Mouse (Mus musculus) neural tube, embryonic 13.5 days (tissue): ENCODE measurements around the gene Mrpl21. TPM values are rescaled to one million over a fixed set of nuclear protein-coding genes. Genes with fewer than 3 reads are reported as not detected.

Experiments
- ATAC-seq: fragments of 200-750 bp; cut with Nextera tagmentation; 2 replicates; pipeline ENCODE4 v1.8.0; 2017; ENCODE audit warnings: low read depth, mild to moderate bottlenecking, moderate TSS enrichment, moderate library complexity
- H3K27ac ChIP-seq: fragments of 300-500 bp; sonication (generic); replicated peaks from 2 replicates; pipeline ENCODE4 v1.5.1; 2015; ENCODE audit warnings: moderate library complexity, mild to moderate bottlenecking, inconsistent platforms
- H3K27me3 ChIP-seq: fragments of 300-500 bp; sonication (generic); 2 replicates; pipeline ENCODE4 v1.6.1; 2015; ENCODE audit warnings: mild to moderate bottlenecking, inconsistent platforms
- H3K36me3 ChIP-seq: fragments of 300-500 bp; sonication (generic); 2 replicates; pipeline ENCODE4 v1.6.1; 2015; ENCODE audit warnings: mild to moderate bottlenecking, inconsistent platforms
- H3K4me1 ChIP-seq: fragments of 300-500 bp; sonication (generic); replicated peaks from 2 replicates; pipeline ENCODE4 v1.6.1; 2015; ENCODE audit warnings: inconsistent platforms
- H3K4me2 ChIP-seq: fragments of 300-500 bp; sonication (generic); 2 replicates; pipeline ENCODE4 v1.6.1; 2015; ENCODE audit warnings: inconsistent platforms, mild to moderate bottlenecking, moderate library complexity
- H3K4me3 ChIP-seq: fragments of 300-500 bp; sonication (generic); 2 replicates; pipeline ENCODE4 v1.5.1; 2015; ENCODE audit warnings: mild to moderate bottlenecking, inconsistent platforms
- H3K9ac ChIP-seq: fragments of 300-500 bp; sonication (generic); 2 replicates; pipeline ENCODE4 v1.6.1; 2015; ENCODE audit warnings: moderate library complexity, mild to moderate bottlenecking, inconsistent platforms
- H3K9me3 ChIP-seq: fragments of 300-500 bp; sonication (generic); 2 replicates; pipeline ENCODE4 v1.6.1; 2016; ENCODE audit warnings: inconsistent platforms
- WGBS: fragments of 180-500 bp; shearing (Covaris S2); methylation state at CpG from one replicate; pipeline ENCODE4 v1.1.7; 2015; 5-methylcytosine and 5-hydroxymethylcytosine counted together
- polyA plus RNA-seq: library from polyadenylated mRNA; unstranded; fragments of >200 nt; fragmentation: Nextera tagmentation; extraction: Ambion mirVana; gene quantifications from 2 replicates; pipeline ENCODE4 v1.2.1, GENCODE M21; 2015

Mrpl21 gene
- polyA plus RNA-seq, 1 experiment from 2014 or later, result 112 TPM

DNA sequence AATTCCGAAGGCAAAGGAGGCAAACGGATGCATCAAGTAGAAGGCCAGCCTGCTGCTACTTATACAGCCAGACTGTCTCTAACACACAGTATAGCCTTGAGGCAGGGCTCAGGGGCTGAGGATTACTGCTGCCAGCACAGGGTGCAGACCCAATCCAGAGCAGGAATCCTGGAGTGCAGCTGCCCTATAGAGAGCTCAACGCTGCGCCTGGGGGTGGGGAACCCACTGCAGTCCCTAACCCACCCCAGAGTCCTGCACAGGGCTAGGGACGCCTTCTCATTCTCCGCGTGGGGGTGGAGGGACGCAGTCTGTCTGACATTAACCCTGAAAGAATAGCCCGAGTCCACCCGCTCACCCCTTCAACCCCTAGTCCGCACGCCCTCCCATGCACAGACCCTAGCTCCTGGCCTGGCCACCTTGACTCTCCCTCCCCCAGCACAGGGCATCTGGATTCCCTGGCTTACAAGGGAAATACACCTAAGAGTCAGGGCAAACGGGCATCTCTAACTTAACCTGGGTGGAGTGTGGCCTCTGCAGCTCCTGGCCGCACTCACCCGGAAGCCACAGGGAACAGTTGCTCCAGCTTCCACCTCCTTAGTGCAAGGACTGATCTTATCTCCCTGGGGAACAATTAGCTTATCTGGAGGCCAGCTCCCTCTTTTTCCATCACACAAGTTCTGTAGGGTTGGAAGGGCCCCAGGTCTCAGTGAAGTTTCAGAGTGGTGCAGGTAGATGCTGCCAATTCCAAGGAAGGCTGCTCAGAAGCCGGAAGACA, 24.7 kb downstream of the Mrpl21 start:
- ATAC-seq, result no peak
- 65% methylated on average over 16 of the region's 16 CpGs for WGBS
- Histone ChIP-seq H3K9ac (no peak overlapping the region), H3K4me1 (no peaks in the 10 kb centered on the region), H3K27me3 (no peaks in the 10 kb centered on the region; the same call in none of the 2 replicates), H3K4me3 (no peak overlapping the region), H3K4me2 (no peak overlapping the region), H3K36me3 (no peaks in the 10 kb centered on the region), H3K27ac (no peak overlapping the region), H3K9me3 (no peaks in the 10 kb centered on the region)

DNA sequence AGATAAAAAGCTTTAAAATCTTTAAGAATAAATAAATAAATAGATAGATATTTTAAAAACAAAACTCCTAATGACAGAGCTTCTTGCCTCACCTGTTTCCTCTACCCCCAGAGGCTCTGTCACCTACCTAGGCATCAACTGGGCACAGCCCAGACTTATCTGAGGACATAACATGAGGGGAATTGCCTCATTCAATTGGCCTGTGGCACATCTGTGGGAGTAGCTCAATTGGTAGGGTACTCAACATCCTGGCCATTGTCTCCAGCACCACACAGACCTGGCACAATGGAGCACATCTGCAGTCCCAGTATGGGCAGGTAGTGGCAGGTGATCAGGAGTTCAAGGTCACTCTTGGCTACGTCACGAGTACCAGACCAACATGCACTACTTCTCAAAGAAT, 36.6 kb downstream of the Mrpl21 start:
- no peak overlapping the region for H3K9ac ChIP-seq
- WGBS, result 91% methylated on average over 2 of the region's 2 CpGs
- H3K9me3 ChIP-seq, result no peaks in the 10 kb centered on the region
- H3K4me1 ChIP-seq, result peaks cover 31% of the 10 kb centered on the region
- H3K4me2 ChIP-seq, result no peak overlapping the region
- no peak overlapping the region for H3K27ac ChIP-seq
- H3K27me3 ChIP-seq, result peaks cover 53% of the 10 kb centered on the region
- no peaks in the 10 kb centered on the region for H3K36me3 ChIP-seq
- H3K4me3 ChIP-seq, result no peak overlapping the region
- no peak for ATAC-seq

DNA sequence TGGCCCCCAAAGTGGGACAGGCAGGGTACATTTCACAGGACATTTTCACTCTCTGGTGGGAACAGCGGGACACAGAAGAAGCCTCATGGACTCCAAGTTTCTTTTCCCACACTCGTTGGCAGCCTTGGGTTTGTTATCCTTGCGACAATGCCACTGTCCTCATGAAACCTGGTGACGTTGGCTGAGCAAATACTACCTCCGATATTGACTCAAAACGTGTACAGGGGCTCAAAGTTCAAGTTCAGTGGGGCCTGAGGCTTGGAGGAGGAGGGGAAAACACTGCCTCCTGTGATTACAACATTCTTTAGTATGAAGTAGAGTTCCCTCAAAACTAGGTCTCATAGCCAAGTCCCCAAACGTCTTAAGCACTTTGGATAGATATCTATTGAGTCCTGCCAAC, 37.4 kb downstream of the Mrpl21 start:
- Histone ChIP-seq H3K4me2 (no peak overlapping the region), H3K4me1 (peaks cover 37% of the 10 kb centered on the region), H3K27ac (no peak overlapping the region), H3K27me3 (peaks cover 60% of the 10 kb centered on the region), H3K4me3 (no peak overlapping the region), H3K9ac (no peak overlapping the region), H3K9me3 (no peaks in the 10 kb centered on the region), H3K36me3 (no peaks in the 10 kb centered on the region)
- no peak for ATAC-seq
- 85% methylated on average over 7 of the region's 7 CpGs for WGBS

DNA sequence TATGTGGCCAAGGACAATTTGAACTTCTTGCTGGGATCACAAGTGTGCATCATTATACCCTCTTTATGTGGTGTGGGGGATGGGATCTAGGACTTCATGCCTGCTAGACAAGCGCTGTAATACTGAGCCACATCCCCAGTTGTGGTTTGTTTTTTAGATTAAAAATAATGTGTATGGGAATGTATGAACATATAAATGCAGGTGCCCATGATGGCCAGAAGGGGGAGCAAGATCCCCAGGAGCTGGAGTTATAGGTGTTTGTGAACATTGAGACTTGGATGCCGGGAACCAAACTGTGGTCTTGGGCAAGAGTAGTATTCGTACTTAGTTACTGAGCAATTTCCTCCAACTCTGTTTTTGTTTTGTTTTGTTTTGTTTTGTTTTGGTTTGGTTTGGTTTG, 38.1 kb downstream of the Mrpl21 start:
- peaks cover 60% of the 10 kb centered on the region for H3K27me3 ChIP-seq
- H3K27ac ChIP-seq, result no peak overlapping the region
- no peaks in the 10 kb centered on the region for H3K9me3 ChIP-seq
- ATAC-seq, result no peak
- no peak overlapping the region for H3K4me2 ChIP-seq
- H3K9ac ChIP-seq, result no peak overlapping the region
- H3K36me3 ChIP-seq, result no peaks in the 10 kb centered on the region
- H3K4me1 ChIP-seq, result peaks cover 42% of the 10 kb centered on the region
- no peak overlapping the region for H3K4me3 ChIP-seq
- 79% methylated on average over 3 of the region's 3 CpGs for WGBS

DNA sequence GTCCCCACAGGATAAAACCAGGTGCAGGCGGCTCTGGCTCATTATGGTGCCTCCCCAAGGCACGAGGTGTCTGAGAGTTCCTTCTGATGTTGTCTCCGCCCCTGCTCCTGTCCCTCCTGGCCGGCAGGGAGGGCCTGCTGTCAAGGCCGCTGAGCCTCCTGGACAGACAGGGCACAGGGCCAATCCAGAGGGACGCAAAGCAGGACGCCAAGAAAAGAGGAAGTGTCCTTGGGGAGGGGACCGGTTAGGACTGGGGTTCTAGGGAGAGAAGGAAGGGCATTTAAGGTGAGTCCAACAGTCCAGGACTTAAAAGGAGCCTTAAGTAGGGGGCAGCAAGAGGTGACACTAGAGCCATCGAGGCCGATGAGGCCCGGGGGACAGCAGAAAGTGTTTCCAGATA, 38.9 kb downstream of the Mrpl21 start:
- Histone ChIP-seq H3K4me1 (peaks cover 50% of the 10 kb centered on the region), H3K27ac (no peak overlapping the region), H3K9me3 (no peaks in the 10 kb centered on the region), H3K36me3 (no peaks in the 10 kb centered on the region), H3K27me3 (peaks cover 64% of the 10 kb centered on the region), H3K9ac (no peak overlapping the region), H3K4me2 (peak overlapping the region; percentile 82), H3K4me3 (no peak overlapping the region)
- 4% methylated on average over 11 of the region's 11 CpGs for WGBS
- no peak for ATAC-seq

DNA sequence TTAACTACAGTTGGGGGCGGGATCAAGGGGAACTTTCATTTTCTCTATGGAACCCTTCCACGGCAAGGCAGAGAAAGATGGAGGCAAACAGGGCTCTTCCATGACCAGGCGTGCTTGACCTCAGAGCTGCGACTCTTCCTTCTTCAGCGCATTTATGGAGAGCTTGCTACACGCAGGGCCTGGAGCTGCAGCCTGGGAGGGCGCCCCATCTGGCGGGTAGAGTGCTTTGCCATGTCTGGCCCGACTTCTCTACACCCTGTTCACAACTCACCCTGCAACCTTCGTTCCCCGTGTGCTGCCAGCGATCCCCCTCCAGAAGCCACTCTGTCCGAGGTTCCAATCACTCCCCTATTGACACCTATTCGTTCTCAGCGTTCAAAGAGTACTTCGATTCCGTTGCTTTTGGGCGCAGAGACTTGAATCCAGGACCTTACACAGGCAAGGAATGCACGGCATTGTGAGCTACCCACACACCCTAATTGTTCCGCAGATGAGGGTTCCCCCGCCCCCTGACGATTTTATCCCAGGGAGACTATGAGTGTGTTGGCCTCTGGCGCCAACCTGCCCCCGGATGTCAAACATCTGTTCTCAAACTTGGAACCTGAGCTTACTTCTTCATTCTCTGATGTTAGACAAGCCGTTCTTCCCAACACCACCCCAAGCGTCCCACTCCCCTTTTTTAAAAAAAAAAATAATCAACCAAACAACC, 39.7 kb downstream of the Mrpl21 start, which contains the start of gene Cpt1a:
Cpt1a (plus strand) TSS at position 74 of the 709 bp plus-strand sequence.
- H3K4me3 ChIP-seq, result peak within 1 kb of the TSS; percentile 51
- peak within 1 kb of the TSS; percentile 82 for H3K4me2 ChIP-seq
- no peak for ATAC-seq
- H3K9me3 ChIP-seq, result no peaks in the 10 kb centered on the region
- H3K27me3 ChIP-seq, result peaks cover 64% of the 10 kb centered on the region
- H3K27ac ChIP-seq, result no peak within 1 kb of the TSS
- 5% methylated on average over 26 of the region's 26 CpGs for WGBS
- no peaks in the 10 kb centered on the region for H3K36me3 ChIP-seq
- peaks cover 50% of the 10 kb centered on the region for H3K4me1 ChIP-seq
- H3K9ac ChIP-seq, result peak within 1 kb of the TSS; percentile 73

DNA sequence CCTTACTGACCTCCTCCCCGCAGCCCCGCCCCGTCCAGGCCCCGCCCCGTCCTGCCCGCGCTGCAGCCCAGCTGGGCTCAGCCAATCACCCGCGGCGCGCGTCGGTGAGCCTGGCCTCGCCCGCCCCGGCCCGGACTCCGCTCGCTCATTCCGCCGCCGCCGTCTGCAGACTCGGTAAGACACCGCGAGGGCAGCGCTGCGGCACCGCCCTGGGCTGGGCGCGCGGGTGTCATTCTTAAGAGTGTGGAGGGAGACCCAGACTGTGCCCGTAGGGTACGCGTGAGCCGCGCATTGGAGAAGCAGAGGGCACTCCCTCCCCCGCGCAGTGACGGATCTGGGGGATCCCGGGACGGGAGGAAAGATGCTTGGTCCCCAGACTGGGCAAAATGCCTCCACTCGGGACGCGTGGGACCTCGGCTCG, 40.5 kb downstream of the Mrpl21 start:
- Histone ChIP-seq H3K9me3 (no peaks in the 10 kb centered on the region), H3K4me2 (peak overlapping the region; percentile 82), H3K27ac (no peak overlapping the region), H3K27me3 (peaks cover 64% of the 10 kb centered on the region), H3K4me1 (peaks cover 50% of the 10 kb centered on the region), H3K4me3 (peak overlapping the region; percentile 51), H3K36me3 (no peaks in the 10 kb centered on the region), H3K9ac (peak overlapping the region; percentile 73)
- peak; percentile 68 for ATAC-seq
- WGBS, result under 1% methylated on average over 47 of the region's 47 CpGs

DNA sequence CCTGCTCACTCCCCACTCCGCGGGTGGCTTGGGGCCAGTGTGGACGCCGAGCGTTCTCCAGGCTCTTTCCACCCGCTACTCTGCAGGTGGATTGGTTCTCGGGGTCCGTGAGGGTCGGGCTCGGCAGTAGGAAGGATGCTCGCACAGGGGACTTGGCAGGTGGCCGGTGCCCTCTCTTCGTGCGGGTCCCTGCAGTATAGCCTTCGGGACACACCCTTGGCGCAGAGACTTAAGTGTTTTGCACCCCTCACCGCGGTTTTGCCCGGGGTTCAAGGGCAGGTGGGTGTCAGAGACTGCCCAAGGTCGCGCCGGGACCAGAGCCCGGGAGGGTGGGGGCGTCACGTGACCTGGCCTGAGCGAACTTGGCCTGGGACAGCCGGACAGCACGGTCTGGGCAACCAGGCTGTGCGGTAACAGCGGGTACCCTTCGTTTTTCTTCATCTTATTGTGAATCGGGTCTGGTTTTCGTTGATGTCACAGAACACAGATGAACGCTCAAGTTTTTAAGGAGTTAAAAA, 41.1 kb downstream of the Mrpl21 start:
- H3K27me3 ChIP-seq, result peaks cover 67% of the 10 kb centered on the region
- no peaks in the 10 kb centered on the region for H3K36me3 ChIP-seq
- H3K9ac ChIP-seq, result peak overlapping the region; percentile 73
- peaks cover 50% of the 10 kb centered on the region for H3K4me1 ChIP-seq
- H3K9me3 ChIP-seq, result no peaks in the 10 kb centered on the region
- peak; percentile 21 for ATAC-seq
- peak overlapping the region; percentile 82 for H3K4me2 ChIP-seq
- whole genome bisulfite sequencing, result under 1% methylated on average over 33 of the region's 34 CpGs
- peak overlapping the region; percentile 51 for H3K4me3 ChIP-seq
- no peak overlapping the region for H3K27ac ChIP-seq

DNA sequence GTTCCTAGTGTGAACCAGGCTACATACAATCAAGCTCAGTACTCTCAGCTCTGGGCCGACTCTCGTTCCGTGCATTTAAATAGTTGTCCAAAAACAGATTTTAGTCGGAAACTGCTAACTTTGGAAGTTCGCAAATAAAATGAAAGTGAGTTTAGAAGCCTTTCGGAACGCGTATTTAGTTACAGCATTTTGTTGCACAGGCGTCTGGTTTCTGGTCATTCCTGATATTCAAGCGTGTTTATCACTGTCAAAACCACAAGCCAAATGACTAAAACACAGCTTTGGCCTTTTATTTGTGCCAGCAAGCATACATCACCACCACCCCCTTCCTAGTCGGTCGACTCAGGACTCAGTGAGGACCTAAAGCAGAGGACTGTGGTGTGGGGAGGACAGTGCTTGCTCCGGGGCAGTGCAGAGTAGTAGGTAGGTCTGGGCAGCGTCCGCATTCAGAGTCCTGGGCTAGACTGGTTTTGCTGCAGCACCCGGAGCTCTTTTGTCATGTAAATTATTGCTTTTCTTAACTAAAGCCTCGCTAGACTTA, 41.6 kb downstream of the Mrpl21 start:
- Histone ChIP-seq H3K27me3 (peaks cover 65% of the 10 kb centered on the region), H3K36me3 (no peaks in the 10 kb centered on the region), H3K9me3 (no peaks in the 10 kb centered on the region), H3K4me3 (peak overlapping the region; percentile 51), H3K4me1 (peaks cover 50% of the 10 kb centered on the region), H3K4me2 (peak overlapping the region; percentile 82), H3K27ac (peak overlapping the region; percentile 89), H3K9ac (peak overlapping the region; percentile 73)
- ATAC-seq, result no peak
- WGBS, result 3% methylated on average over 17 of the region's 17 CpGs

DNA sequence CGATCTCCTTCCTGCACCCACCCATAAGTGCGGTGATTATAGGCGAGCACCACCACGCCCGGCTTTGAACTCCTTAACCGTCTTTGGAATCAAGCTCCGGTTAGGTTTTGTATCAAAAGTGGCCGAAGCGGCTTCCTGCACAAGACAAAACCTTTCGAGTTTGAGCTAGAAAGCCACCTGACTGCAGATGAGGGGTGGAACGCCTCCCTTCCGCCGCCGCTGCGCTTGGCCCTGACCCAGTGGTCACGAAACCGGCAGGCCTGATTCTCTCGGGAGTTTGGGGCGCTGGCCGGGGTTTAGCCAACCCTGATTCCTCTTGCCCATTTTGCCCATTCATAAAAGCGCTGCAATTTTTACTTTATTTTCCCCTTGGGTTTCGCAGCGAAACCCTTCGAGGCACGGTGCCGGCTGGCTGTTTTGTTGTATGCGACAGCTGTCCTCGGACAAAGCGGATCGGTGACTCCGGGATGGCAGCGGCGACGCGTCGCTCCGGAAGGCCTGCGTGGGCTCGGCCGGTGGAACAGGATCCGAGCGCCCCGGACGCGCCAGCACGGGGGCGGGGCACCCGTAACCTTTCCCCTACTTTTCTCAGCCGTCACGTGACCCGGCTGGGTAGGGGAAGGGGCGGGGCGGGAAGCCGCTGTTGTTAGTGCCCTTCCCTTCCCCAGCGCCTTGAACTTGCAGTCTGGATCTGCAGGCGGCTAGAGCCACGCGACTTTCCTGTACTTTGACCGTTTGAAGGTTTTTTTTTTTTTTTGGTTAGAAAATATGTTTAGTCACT, 42.4 kb downstream of the Mrpl21 start:
- Histone ChIP-seq H3K4me2 (peak overlapping the region; percentile 82), H3K27me3 (peaks cover 61% of the 10 kb centered on the region), H3K9ac (peak overlapping the region; percentile 73), H3K27ac (peak overlapping the region; percentile 89), H3K4me1 (peaks cover 50% of the 10 kb centered on the region), H3K9me3 (no peaks in the 10 kb centered on the region), H3K36me3 (no peaks in the 10 kb centered on the region), H3K4me3 (peak overlapping the region; percentile 51)
- WGBS, result under 1% methylated on average over 59 of the region's 59 CpGs
- ATAC-seq, result peak; percentile 73

DNA sequence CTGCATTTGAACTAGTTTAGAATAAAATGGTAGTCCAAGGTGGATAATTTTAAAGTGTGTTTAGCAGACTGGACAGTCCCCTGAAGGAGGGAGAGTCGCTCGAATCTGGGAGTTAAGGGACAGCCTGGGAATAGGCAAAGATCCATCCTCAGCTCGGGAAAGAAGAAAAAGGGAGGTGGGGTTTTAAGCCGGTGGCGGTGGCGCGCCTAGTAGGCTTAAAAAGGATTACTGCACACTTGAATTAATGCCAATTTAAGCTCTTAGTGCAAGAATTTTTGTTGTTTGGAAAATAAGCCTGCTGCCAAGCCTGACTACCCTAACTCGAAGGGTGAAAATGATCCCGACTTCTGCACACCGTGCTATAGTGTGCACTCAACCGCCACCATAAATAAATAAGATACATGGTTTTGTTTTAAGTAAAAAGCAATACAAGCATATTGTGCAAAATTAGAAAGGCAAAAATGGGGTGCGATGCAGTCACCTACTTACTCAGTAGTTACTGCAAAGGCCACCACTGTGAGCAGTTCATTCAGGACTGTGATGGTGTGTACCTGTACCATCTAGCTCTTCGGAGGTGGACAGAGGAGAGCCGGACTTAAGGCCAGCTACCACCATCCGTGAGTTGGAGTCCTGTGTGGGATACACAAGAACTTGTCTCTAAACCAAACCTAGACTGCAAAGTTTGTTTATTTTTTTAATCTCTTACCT, 43.2 kb downstream of the Mrpl21 start:
- Histone ChIP-seq H3K27ac (peak overlapping the region; percentile 89), H3K4me1 (peaks cover 50% of the 10 kb centered on the region), H3K36me3 (no peaks in the 10 kb centered on the region), H3K4me3 (peak overlapping the region; percentile 51), H3K27me3 (peaks cover 55% of the 10 kb centered on the region), H3K9ac (peak overlapping the region; percentile 73), H3K9me3 (no peaks in the 10 kb centered on the region), H3K4me2 (peak overlapping the region; percentile 82)
- ATAC-seq, result no peak
- 37% methylated on average over 15 of the region's 15 CpGs for WGBS
